Mouse (Mus musculus) midbrain, postnatal 0 days (tissue): ENCODE data around the gene Cux2. TPM values are rescaled to one million over a fixed set of nuclear protein-coding genes. Genes with fewer than 3 reads are reported as not detected.

Source experiments
- ATAC-seq: fragments of 200-750 bp; cut with Nextera tagmentation; 2 replicates; pipeline ENCODE4 v1.8.0; 2017; ENCODE audit warnings: moderate number of reproducible peaks, mild to moderate bottlenecking, moderate TSS enrichment, moderate library complexity; ENCODE audit not compliant: low FRiP score
- DNase-seq: peaks from one replicate; pipeline ENCODE4 v3.0.0-alpha.2; 2015; ENCODE audit warnings: low spot score
- H3K27ac ChIP-seq: fragments of 300-500 bp; sonication (generic); 2 replicates; pipeline ENCODE4 v1.5.1; 2014; ENCODE audit warnings: low read depth, mild to moderate bottlenecking, low read length, mixed read lengths
- H3K27me3 ChIP-seq: fragments of 300-500 bp; sonication (generic); 2 replicates; pipeline ENCODE4 v1.6.1; 2014; ENCODE audit warnings: low read length, control low read depth, mixed read lengths; ENCODE audit not compliant: insufficient read depth
- H3K36me3 ChIP-seq: fragments of 300-500 bp; sonication (generic); 2 replicates; pipeline ENCODE4 v1.6.1; 2014; ENCODE audit warnings: low read length, control low read depth, mixed read lengths; ENCODE audit not compliant: insufficient read depth
- H3K4me1 ChIP-seq: fragments of 300-500 bp; sonication (generic); 2 replicates; pipeline ENCODE4 v1.6.1; 2014; ENCODE audit warnings: mild to moderate bottlenecking, control low read depth, antibody characterized with exemption, low read length, mixed read lengths; ENCODE audit not compliant: insufficient read depth
- H3K4me2 ChIP-seq: fragments of 300-500 bp; sonication (generic); 2 replicates; pipeline ENCODE4 v1.6.1; 2014; ENCODE audit warnings: low read depth, mild to moderate bottlenecking, low read length, mixed read lengths; ENCODE audit not compliant: poor library complexity, severe bottlenecking
- H3K4me3 ChIP-seq: fragments of 300-500 bp; sonication (generic); 2 replicates; pipeline ENCODE4 v1.5.1; 2014; ENCODE audit warnings: low read depth, mild to moderate bottlenecking, low read length, moderate library complexity
- H3K9ac ChIP-seq: fragments of 300-500 bp; sonication (generic); replicated peaks from 2 replicates; pipeline ENCODE4 v1.6.1; 2014; ENCODE audit warnings: mild to moderate bottlenecking, low read length, moderate library complexity, mixed read lengths; ENCODE audit not compliant: poor library complexity, severe bottlenecking
- H3K9me3 ChIP-seq: fragments of 300-500 bp; sonication (generic); 2 replicates; pipeline ENCODE4 v1.6.1; 2016; ENCODE audit warnings: low read length, control low read depth
- CTCF ChIP-seq: IDR thresholded peaks from 2 replicates; pipeline ENCODE4 v1.5.1; 2016; ENCODE audit warnings: antibody characterized with exemption, mild to moderate bottlenecking
- WGBS: fragments of 180-500 bp; shearing (Covaris S2); extraction: QIAGEN DNeasy Blood & Tissue Kit; methylation state at CpG from one replicate; pipeline ENCODE4 v1.1.7; 2014; 5-methylcytosine and 5-hydroxymethylcytosine counted together
- polyA plus RNA-seq: library from polyadenylated mRNA; unstranded; fragments of >200 nt; fragmentation: Nextera tagmentation; extraction: Ambion mirVana; gene quantifications from 2 replicates; pipeline ENCODE4 v1.2.1, GENCODE M21; 2015
- total RNA-seq: library from RNA; depleted of rRNA; stranded (reverse); fragments of >200 nt; gene quantifications from 2 replicates; pipeline ENCODE4 v1.2.3, GENCODE M21; 2014

Cux2 gene
- total and polyA plus RNA-seq, 2 experiments from 2014 or later, result 17.4 to 40.1 TPM

DNA sequence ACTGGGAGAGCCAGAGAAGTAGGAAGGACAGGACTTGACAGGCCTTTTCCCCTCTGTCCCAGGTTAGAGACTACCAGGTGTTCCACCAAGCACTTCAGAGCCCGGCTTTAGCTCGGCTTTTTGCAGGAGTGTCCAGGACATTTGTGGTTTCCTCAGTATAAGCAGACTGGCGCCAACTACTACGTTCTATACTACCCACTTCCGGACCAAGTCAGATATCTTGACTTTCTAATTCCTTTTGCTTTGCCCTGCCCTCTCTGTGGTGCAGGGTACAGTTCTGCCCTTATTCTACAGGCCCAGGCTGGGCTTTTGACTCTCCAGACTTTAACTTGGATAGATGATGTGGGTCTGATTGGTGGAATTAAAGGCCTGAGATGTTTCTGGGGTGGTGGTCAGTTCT is 230.3 kb downstream of the Cux2 start:
- WGBS, result 97% methylated on average over 5 of the region's 5 CpGs
- peaks cover 50% of the 10 kb centered on the region for H3K36me3 ChIP-seq
- no peak overlapping the region for H3K9ac ChIP-seq
- DNase-seq (no peak), ATAC-seq (no peak)
- no peak overlapping the region for H3K27ac ChIP-seq
- H3K4me2 ChIP-seq, result no peak overlapping the region
- TF ChIP-seq CTCF, result no peak
- H3K9me3 ChIP-seq, result no peaks in the 10 kb centered on the region
- no peak overlapping the region for H3K4me3 ChIP-seq
- no peaks in the 10 kb centered on the region for H3K4me1 ChIP-seq
- no peaks in the 10 kb centered on the region for H3K27me3 ChIP-seq

DNA sequence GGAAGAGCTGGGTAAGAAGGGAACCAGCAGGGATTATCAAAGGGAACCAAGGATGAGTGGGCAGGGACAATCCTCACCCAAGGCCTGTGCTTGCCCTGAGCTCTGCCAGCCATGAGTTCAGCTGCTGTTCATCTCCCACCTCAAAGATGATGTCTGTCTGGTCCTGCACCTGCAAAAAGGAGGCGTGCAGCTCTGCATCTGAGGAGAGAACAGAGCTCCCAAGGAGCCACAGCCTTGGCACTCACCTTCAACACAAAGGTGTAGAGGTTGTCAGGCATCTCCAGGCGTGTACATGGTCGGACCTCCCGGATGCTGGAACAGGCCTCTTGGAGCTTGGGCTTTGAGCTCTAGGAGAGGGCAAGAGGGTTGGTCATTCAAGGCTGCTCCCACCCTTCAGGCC is 231.0 kb downstream of the Cux2 start:
- H3K4me3 ChIP-seq, result no peak overlapping the region
- no peak for TF ChIP-seq CTCF
- H3K9ac ChIP-seq, result no peak overlapping the region
- no peaks in the 10 kb centered on the region for H3K9me3 ChIP-seq
- DNase-seq, result no peak
- no peak for ATAC-seq
- peaks cover 54% of the 10 kb centered on the region for H3K36me3 ChIP-seq
- H3K4me1 ChIP-seq, result no peaks in the 10 kb centered on the region
- H3K27me3 ChIP-seq, result no peaks in the 10 kb centered on the region
- WGBS, result 100% methylated on average over 4 of the region's 4 CpGs
- no peak overlapping the region for H3K27ac ChIP-seq
- no peak overlapping the region for H3K4me2 ChIP-seq

DNA sequence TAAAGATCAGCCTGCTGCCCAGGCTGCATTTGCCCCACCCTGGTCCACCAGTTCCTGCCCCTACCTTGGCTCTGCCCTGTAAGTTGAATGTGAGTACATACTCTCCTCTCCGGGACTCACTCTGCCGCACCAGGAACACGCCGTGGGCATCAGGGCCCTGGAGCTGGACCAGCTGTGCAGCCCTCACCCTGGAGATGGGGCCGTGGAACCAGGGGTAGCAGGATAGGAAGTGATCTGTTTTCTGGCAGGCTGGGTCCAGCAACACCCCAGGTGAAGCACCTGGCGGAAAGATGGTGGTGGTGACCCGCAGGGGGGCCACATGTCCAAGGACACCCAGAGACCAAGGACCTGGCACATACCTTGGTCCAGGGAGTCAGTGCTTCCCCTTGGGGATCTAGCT is 231.5 kb downstream of the Cux2 start:
- Histone ChIP-seq H3K9ac (no peak overlapping the region), H3K27me3 (no peaks in the 10 kb centered on the region), H3K9me3 (no peaks in the 10 kb centered on the region), H3K4me2 (no peak overlapping the region), H3K27ac (no peak overlapping the region), H3K4me1 (no peaks in the 10 kb centered on the region), H3K36me3 (peaks cover 54% of the 10 kb centered on the region), H3K4me3 (no peak overlapping the region)
- ATAC-seq (no peak), DNase-seq (no peak)
- 94% methylated on average over 7 of the region's 7 CpGs for WGBS
- TF ChIP-seq CTCF, result no peak

DNA sequence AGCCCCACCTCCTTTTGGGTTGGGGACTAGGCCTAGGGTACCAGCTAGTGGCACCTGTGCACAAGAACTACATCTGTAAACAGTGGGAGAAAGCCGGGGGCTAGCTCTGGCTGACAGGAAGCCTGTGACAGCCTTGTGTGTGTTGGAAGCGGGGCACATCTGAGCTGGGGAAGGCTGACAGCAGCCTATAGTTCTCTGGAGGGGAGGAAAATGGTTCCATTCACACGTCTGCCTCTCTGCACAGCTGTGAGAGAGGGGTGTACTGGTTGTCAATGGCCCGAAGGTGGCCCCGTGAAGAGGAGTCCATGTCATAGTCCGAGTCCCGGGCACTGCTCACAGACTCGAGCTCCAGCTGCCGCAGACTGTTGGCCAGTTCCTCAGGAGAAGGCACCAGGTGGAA is 232.4 kb downstream of the Cux2 start:
- WGBS, result 89% methylated on average over 9 of the region's 9 CpGs
- no peaks in the 10 kb centered on the region for H3K9me3 ChIP-seq
- no peak for ATAC-seq

DNA sequence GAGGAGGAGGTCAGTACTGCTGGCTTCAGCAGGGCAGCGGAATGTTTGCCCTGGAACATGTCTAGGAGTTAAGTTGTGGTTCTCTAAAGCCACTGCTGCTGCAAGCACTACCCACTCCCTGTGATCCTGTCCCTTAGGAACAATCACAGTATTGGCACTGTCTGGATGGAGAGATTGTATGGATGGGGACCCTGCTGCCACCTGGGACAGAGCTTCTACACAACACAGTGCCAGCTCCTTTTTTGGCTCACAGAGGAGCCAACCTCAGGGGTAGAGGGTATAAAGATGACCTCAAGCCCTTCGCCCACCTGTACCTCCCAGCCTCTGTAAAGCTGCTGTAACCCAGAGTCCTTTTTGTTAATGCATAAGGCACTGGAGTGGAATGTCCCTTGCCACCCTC is 233.3 kb downstream of the Cux2 start:
- 96% methylated on average over 2 of the region's 2 CpGs for WGBS
- H3K36me3 ChIP-seq, result peaks cover 69% of the 10 kb centered on the region

More for the DNA sequence above, 232.4 kb downstream of the Cux2 start:
- no peak overlapping the region for H3K4me3 ChIP-seq
- H3K36me3 ChIP-seq, result peaks cover 60% of the 10 kb centered on the region
- no peak for DNase-seq
- no peak overlapping the region for H3K4me2 ChIP-seq
- no peak overlapping the region for H3K9ac ChIP-seq
- no peak overlapping the region for H3K27ac ChIP-seq
- no peak for TF ChIP-seq CTCF
- H3K27me3 ChIP-seq, result no peaks in the 10 kb centered on the region
- no peaks in the 10 kb centered on the region for H3K4me1 ChIP-seq

DNA sequence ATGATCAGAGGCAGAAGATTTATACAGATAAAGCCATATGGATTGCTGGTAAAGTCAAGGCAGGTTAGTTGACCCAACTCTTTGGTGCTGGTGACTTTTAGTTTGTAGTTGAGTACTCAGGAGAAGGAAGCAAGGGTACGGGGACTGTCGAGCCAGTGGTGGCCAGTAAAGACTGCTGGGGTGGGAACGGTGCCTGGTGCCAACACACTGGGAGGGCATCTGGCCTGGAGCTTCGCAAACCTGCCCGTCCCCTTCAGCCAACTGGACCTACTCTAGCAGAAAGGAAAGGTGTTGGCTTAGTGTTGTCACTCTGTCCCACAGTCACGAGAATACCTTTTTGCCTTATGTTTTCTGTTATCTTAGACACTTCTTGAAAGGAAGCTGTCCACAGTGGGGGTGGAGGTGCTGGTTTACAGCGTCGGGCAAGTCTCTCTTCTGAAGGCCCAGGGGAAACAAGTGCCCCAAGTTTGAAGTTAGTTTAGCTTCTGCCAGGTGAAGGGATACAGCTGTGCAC is 234.0 kb downstream of the Cux2 start:
- Histone ChIP-seq H3K4me3 (no peak overlapping the region), H3K27ac (no peak overlapping the region), H3K4me2 (no peak overlapping the region), H3K27me3 (no peaks in the 10 kb centered on the region), H3K9me3 (no peaks in the 10 kb centered on the region), H3K4me1 (no peaks in the 10 kb centered on the region), H3K36me3 (peaks cover 75% of the 10 kb centered on the region), H3K9ac (no peak overlapping the region)
- ATAC-seq, result no peak
- TF ChIP-seq CTCF, result no peak
- WGBS, result 88% methylated on average over 8 of the region's 8 CpGs
- DNase-seq, result no peak

More for the DNA sequence above, 233.3 kb downstream of the Cux2 start:
- Histone ChIP-seq H3K9me3 (no peaks in the 10 kb centered on the region), H3K27ac (no peak overlapping the region), H3K4me3 (no peak overlapping the region), H3K4me1 (no peaks in the 10 kb centered on the region), H3K9ac (no peak overlapping the region), H3K4me2 (no peak overlapping the region), H3K27me3 (no peaks in the 10 kb centered on the region)
- DNase-seq (no peak), ATAC-seq (no peak)
- no peak for TF ChIP-seq CTCF
